Mouse (Mus musculus): Measurements from ENCODE around the gene Olfr1018. TPM values are rescaled to one million over a fixed set of nuclear protein-coding genes. Genes with fewer than 3 reads are reported as not detected.

The Olfr1018 gene
- polyA plus RNA-seq (2012; rRNA removed) = not detected in 2 replicates

DNA sequence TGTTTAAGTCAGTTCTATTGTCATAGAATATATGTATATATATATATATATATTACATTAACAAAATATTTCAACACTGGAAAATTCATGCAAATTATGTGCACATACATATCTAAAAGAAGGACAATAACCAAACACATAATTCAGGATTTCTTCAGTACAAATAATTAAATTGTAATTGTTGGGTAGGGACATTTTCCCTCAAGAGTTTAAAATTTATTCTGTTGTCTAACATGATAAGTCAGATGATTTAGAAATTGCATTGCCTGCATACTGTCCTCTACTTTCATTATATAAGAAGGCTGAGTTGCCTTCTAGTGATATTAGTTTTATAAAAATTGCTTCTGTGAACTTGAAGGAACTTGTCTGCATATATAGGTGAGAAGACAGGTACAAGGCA is at the start of gene Olfr1018:
TSS of gene Olfr1018 (plus strand) at position 301 of the 400 bp plus-strand sequence.
- Histone ChIP-seq H3K4me1 (ENCODE audit: control insufficient read depth, insufficient read depth, low read length) (no peaks in the 10 kb centered on the region), H3K27me3 (ENCODE audit: control insufficient read depth, insufficient read depth, low read length) (no peaks in the 10 kb centered on the region), H3K4me3 (ENCODE audit: control insufficient read depth, low read depth, low read length) (no peak within 1 kb of the TSS), H3K27ac (ENCODE audit: control insufficient read depth, insufficient read depth, low read depth, low read length) (no peak within 1 kb of the TSS), H3K36me3 (ENCODE audit: control insufficient read depth, insufficient read depth, low read length) (no peaks in the 10 kb centered on the region)
- TF ChIP-seq POLR2A (IDR thresholded peaks at IDR 0.05; ENCODE audit: control insufficient read depth, low read depth, low read length) (no peak), CTCF (IDR thresholded peaks at IDR 0.05; ENCODE audit: control insufficient read depth, insufficient read depth, insufficient replicate concordance, low read depth, low read length) (no peak)

DNA sequence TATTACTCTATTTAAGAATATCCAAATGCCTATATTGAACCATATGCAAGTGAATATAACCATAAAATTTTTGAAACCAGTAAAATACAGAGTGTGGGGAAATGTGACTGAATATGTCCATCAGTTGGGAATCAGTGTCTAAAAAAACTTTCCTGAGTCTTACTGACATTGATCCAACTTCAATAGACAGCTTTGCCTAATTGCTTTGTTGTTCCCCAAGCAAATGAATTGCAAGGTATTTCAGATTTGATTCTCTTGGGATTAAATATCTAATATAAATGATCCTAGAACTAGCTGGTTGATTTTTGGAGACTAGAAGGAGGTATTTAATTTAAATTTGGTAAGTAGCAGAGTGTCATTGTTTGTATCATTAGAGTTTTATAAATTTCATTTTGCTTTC is 45.9 kb upstream of the Olfr1018 start, which contains the start of gene Olfr1014:
TSS of gene Olfr1014 (plus strand) at position 301 of the 400 bp plus-strand sequence.
- Histone ChIP-seq H3K4me1 (ENCODE audit: control insufficient read depth, insufficient read depth, low read length) (no peaks in the 10 kb centered on the region), H3K4me3 (ENCODE audit: control insufficient read depth, low read depth, low read length) (no peak within 1 kb of the TSS), H3K36me3 (ENCODE audit: control insufficient read depth, insufficient read depth, low read length) (no peaks in the 10 kb centered on the region), H3K27ac (ENCODE audit: control insufficient read depth, insufficient read depth, low read depth, low read length) (no peak within 1 kb of the TSS), H3K27me3 (ENCODE audit: control insufficient read depth, insufficient read depth, low read length) (no peaks in the 10 kb centered on the region)
- no peak for TF ChIP-seq CTCF (IDR thresholded peaks at IDR 0.05; ENCODE audit: control insufficient read depth, insufficient read depth, insufficient replicate concordance, low read depth, low read length)

DNA sequence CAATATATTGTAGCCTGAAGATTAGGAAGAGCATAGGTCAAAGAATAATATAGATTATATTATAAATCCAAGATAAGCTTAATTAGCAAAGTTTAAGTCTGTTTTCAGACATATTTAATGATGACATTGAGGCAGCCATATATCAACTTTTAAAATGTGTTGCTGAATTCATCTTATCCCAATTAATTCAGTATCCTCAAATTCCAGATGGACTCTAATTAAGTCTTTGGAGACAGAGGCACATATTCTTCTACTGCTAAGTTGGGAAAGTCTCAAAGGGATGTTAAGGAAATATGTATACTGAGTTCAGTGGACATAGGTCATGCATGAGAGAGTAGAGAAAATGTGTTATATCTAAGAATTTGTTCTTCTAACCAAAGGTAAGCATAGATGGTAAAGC is 36.6 kb upstream of the Olfr1018 start, which contains the start of gene Olfr1015:
TSS of gene Olfr1015 (plus strand) at position 301 of the 400 bp plus-strand sequence.
- Histone ChIP-seq H3K4me1 (ENCODE audit: control insufficient read depth, insufficient read depth, low read length) (no peaks in the 10 kb centered on the region), H3K27ac (ENCODE audit: control insufficient read depth, insufficient read depth, low read depth, low read length) (no peak within 1 kb of the TSS), H3K36me3 (ENCODE audit: control insufficient read depth, insufficient read depth, low read length) (no peaks in the 10 kb centered on the region), H3K4me3 (ENCODE audit: control insufficient read depth, low read depth, low read length) (no peak within 1 kb of the TSS), H3K27me3 (ENCODE audit: control insufficient read depth, insufficient read depth, low read length) (no peaks in the 10 kb centered on the region)
- no peak for TF ChIP-seq CTCF (IDR thresholded peaks at IDR 0.05; ENCODE audit: control insufficient read depth, insufficient read depth, insufficient replicate concordance, low read depth, low read length)
- no peak for TF ChIP-seq POLR2A (IDR thresholded peaks at IDR 0.05; ENCODE audit: control insufficient read depth, low read depth, low read length)

DNA sequence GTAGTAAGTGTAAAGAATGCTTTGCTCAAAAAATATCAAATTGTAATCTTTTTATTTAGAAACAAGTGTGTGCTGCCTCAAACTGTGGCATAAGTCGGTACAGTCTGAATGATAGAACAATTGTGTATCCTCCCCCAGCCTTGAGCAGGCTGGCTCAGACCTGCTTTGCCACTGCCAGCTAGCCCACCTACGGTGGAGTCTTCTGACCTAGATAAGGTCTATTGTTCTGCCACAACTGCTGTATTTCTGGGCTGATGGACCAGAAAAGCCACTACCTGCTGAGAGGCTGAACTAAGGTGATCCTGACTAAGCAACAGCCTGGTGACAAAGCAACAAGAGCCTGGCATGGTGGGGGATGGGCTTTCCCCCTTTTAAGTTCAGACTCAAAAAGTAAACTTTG is 25.9 kb upstream of the Olfr1018 start:
- TF ChIP-seq POLR2A (IDR thresholded peaks at IDR 0.05; ENCODE audit: control insufficient read depth, low read depth, low read length) (no peak), CTCF (IDR thresholded peaks at IDR 0.05; ENCODE audit: control insufficient read depth, insufficient read depth, insufficient replicate concordance, low read depth, low read length) (no peak)
- H3K27me3 ChIP-seq (ENCODE audit: control insufficient read depth, insufficient read depth, low read length) = no peaks in the 10 kb centered on the region
- H3K4me1 ChIP-seq (ENCODE audit: control insufficient read depth, insufficient read depth, low read length) = no peaks in the 10 kb centered on the region
- no peak overlapping the region for H3K27ac ChIP-seq (ENCODE audit: control insufficient read depth, insufficient read depth, low read depth, low read length)
- H3K4me3 ChIP-seq (ENCODE audit: control insufficient read depth, low read depth, low read length) = no peak overlapping the region
- H3K36me3 ChIP-seq (ENCODE audit: control insufficient read depth, insufficient read depth, low read length) = no peaks in the 10 kb centered on the region

DNA sequence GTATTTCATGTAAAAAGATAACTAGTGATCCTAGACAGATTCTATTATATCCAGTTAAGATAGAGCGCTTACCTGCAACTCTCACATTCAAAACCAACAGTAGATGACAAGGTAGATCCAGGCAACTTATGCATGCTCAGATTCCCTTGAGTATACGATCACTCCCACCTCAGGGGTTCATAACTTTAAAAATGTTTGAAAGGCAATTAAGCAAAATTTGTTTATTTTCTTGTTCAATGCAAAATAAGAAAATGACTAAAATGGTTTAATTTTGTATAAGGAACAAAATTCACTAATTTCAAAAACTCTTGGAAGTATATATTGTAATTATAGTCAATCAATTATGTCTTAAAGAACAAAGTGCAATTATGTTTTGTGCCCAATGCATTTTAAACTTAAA is 15.8 kb upstream of the Olfr1018 start, which contains the start of gene Olfr1016:
TSS of gene Olfr1016 (minus strand) at position 101 of the 400 bp plus-strand sequence.
- H3K4me1 ChIP-seq (ENCODE audit: control insufficient read depth, insufficient read depth, low read length) = no peaks in the 10 kb centered on the region
- H3K36me3 ChIP-seq (ENCODE audit: control insufficient read depth, insufficient read depth, low read length) = no peaks in the 10 kb centered on the region
- TF ChIP-seq POLR2A (IDR thresholded peaks at IDR 0.05; ENCODE audit: control insufficient read depth, low read depth, low read length) (no peak), CTCF (IDR thresholded peaks at IDR 0.05; ENCODE audit: control insufficient read depth, insufficient read depth, insufficient replicate concordance, low read depth, low read length) (no peak)
- H3K27ac ChIP-seq (ENCODE audit: control insufficient read depth, insufficient read depth, low read depth, low read length) = no peak within 1 kb of the TSS
- no peaks in the 10 kb centered on the region for H3K27me3 ChIP-seq (ENCODE audit: control insufficient read depth, insufficient read depth, low read length)
- no peak within 1 kb of the TSS for H3K4me3 ChIP-seq (ENCODE audit: control insufficient read depth, low read depth, low read length)

DNA sequence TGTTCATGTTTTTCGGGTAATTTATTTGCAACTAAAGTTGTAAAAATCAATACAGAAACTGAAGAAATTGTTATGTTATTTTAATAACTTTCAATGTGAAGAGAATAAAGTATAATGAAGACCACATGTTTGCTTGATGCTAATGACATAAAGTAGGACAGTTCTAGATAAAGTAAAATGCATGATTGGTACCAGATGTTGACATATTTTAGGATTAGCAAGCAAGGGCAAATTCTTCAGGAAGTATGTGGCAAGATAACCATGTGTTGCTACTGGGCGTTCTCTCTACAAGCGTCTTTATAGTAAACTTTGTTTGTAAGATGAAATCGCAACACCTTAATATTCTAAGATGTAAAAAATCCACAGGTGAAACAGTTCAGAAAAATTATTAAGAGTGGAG is 13.8 kb upstream of the Olfr1018 start:
- Histone ChIP-seq H3K27me3 (ENCODE audit: control insufficient read depth, insufficient read depth, low read length) (no peaks in the 10 kb centered on the region), H3K36me3 (ENCODE audit: control insufficient read depth, insufficient read depth, low read length) (no peaks in the 10 kb centered on the region), H3K4me1 (ENCODE audit: control insufficient read depth, insufficient read depth, low read length) (no peaks in the 10 kb centered on the region), H3K27ac (ENCODE audit: control insufficient read depth, insufficient read depth, low read depth, low read length) (no peak overlapping the region), H3K4me3 (ENCODE audit: control insufficient read depth, low read depth, low read length) (no peak overlapping the region)
- TF ChIP-seq POLR2A (IDR thresholded peaks at IDR 0.05; ENCODE audit: control insufficient read depth, low read depth, low read length) (no peak), CTCF (IDR thresholded peaks at IDR 0.05; ENCODE audit: control insufficient read depth, insufficient read depth, insufficient replicate concordance, low read depth, low read length) (no peak)

DNA sequence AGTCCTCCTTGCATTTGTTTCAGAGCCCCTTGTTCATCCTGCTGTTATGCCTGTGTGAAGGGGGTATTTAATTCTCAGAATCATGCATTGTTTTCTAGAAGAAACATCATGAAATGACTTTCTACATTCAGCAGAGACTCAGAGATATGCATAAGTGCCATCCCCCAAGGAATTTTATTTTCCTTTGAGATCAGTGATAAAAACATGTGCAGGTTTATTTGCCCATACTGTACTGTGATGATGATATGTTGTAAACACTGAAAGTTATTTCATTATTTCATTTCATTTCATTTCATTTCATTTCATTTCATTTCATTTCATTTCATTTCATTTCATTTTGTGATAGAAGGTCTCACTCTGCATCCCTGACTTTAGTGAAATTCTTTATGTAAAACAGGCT is 27.1 kb downstream of the Olfr1018 start, which contains the start of gene Olfr1019:
TSS of gene Olfr1019 (minus strand) at position 101 of the 400 bp plus-strand sequence.
- Histone ChIP-seq H3K27me3 (ENCODE audit: control insufficient read depth, insufficient read depth, low read length) (no peaks in the 10 kb centered on the region), H3K4me3 (ENCODE audit: control insufficient read depth, low read depth, low read length) (no peak within 1 kb of the TSS), H3K27ac (ENCODE audit: control insufficient read depth, insufficient read depth, low read depth, low read length) (no peak within 1 kb of the TSS), H3K4me1 (ENCODE audit: control insufficient read depth, insufficient read depth, low read length) (no peaks in the 10 kb centered on the region), H3K36me3 (ENCODE audit: control insufficient read depth, insufficient read depth, low read length) (no peaks in the 10 kb centered on the region)
- TF ChIP-seq CTCF (IDR thresholded peaks at IDR 0.05; ENCODE audit: control insufficient read depth, insufficient read depth, insufficient replicate concordance, low read depth, low read length) (no peak), POLR2A (IDR thresholded peaks at IDR 0.05; ENCODE audit: control insufficient read depth, low read depth, low read length) (no peak)

DNA sequence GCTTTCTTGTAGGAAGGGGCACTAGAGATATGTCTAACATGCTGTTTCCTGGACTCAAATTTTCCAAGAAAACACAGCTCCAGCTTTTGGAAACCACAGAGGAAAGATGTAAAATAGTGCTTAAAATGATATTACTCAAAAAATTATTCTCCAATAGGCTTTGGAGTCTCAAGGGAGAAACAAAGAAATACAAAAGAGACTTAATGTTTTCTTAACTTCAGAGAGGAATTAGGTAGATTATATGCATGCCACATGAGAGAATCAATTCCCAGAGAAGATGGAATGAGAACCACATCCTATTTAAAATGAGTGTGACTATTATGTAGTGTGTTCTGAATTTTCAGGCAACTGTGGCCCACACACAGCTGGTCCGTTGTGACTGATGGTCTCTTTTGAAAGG is 28.5 kb downstream of the Olfr1018 start, which contains the start of gene Olfr1020:
TSS of gene Olfr1020 (plus strand) at position 301 of the 400 bp plus-strand sequence.
- no peak within 1 kb of the TSS for H3K27ac ChIP-seq (ENCODE audit: control insufficient read depth, insufficient read depth, low read depth, low read length)
- H3K4me3 ChIP-seq (ENCODE audit: control insufficient read depth, low read depth, low read length) = no peak within 1 kb of the TSS
- H3K27me3 ChIP-seq (ENCODE audit: control insufficient read depth, insufficient read depth, low read length) = no peaks in the 10 kb centered on the region
- H3K36me3 ChIP-seq (ENCODE audit: control insufficient read depth, insufficient read depth, low read length) = no peaks in the 10 kb centered on the region
- no peak for TF ChIP-seq POLR2A (IDR thresholded peaks at IDR 0.05; ENCODE audit: control insufficient read depth, low read depth, low read length)
- TF ChIP-seq CTCF (IDR thresholded peaks at IDR 0.05; ENCODE audit: control insufficient read depth, insufficient read depth, insufficient replicate concordance, low read depth, low read length) = no peak
- no peaks in the 10 kb centered on the region for H3K4me1 ChIP-seq (ENCODE audit: control insufficient read depth, insufficient read depth, low read length)

Measured in testis, adult 2 months (tissue).